Mouse (Mus musculus): Measurements from ENCODE around the gene Sp100.
A peak's percentile ranks its signal among the peaks of the same experiment; 100 is the strongest.

Gene Sp100

DNA sequence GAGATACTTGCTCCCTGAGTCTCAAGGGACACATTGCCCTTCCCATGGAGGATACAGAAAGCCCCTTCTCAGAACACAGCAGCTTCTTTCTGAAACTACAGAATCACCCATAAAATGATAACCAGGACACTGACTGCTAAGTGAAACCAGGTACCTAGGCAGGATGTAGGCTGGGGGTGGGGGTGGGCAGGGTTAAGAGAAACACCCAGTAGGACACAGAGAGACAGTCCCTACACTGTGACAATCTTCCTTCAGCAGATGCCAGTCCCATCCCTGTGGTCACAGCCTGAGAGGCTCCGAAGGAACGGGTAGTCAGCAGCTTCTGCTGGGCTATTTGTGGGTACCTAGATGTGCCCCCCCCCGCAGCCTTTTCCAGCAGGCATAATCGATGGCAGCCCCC, 100.9 kb downstream of the Sp100 start:
- DNase-seq (ENCODE audit: low spot score) = no peak

DNA sequence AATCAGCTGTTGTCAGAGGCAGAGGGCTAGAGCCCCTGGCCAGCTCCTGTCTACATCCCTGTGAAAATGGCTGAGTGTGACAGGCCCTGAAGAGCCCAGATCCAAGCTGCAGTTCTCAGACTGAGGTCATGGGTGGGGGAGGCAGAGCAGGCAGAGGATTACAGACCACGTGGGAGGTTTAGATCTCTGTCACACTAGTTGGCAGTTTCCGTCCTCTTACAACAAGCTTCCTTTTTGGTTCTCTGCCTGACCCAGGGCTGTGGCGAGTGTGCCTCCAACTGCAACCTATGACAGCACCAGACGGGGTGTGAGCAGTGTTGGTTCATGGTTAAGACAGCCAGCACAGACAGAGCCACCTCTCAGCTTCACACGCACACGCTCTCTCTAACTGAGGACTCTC, 101.7 kb downstream of the Sp100 start:
- peak; percentile 59 for DNase-seq (ENCODE audit: low spot score)

DNA sequence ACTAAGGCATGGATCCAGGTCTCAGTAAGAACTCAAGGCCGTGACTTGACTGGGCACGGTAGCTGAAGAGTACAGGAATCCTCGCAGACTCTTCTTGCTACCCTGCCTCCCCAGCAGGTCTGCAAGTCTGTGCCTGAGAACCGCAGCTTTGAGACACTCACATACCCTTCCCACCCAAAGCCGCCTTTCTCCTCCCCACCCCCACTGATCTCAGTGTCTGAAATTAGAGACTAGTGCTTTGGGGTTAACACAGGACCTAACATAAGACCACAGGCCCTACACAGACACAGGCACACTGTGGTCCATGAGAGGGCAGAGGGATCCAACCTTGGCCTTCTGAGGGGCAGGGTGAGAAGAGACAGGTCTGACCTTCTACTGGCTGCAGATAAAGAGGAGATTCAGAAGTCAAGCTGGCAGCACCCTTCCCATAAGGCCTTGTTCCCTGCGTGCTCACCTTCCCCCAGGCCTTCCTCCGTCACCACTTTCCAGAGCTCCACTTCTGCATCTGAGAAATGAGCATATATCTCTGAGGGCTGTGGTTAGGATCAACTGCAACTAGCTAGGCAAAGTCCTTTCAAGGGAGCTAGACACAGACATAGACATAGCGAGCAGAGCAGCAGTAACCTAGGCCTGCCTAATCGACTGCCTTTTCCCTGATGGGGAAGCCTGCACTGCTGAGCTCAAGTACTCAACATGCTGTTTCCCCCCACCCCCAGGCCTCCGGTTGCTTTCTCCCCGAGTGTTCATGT, 102.3 kb downstream of the Sp100 start:
- DNase-seq (ENCODE audit: low spot score) = no peak

DNA sequence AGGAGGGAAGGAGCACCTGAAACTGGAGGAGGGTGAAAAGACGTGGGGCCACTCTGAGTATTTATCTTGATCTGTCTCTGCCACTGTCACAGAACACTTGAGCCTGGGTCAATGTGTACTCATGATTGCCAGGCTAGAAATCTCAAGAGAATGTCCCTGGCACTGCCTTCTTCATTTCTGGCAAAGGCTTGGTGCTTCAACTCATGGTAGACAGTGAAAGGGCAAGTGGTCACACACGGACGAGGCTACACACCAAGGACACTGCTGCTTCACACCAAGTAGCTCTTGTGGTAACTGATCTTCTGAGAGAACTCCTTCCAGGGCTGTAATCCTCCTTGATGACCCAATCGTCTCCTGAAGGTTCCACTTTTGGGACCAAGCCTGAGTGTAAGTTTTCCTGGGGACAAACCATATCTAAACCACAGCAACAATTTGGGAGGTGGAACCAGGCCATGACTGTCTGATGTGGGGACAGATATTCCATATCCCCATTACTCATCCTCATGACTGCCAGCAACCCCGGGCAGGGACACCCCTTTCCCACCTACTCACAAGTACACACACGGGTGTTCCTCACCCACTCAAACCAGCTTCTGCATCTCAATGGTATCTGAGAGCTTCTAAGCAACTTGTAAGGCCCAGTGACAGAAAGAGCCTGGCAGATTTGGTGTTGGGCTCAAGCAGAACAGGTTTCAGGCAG, 107.9 kb downstream of the Sp100 start:
- DNase-seq (ENCODE audit: low spot score) = no peak

DNA sequence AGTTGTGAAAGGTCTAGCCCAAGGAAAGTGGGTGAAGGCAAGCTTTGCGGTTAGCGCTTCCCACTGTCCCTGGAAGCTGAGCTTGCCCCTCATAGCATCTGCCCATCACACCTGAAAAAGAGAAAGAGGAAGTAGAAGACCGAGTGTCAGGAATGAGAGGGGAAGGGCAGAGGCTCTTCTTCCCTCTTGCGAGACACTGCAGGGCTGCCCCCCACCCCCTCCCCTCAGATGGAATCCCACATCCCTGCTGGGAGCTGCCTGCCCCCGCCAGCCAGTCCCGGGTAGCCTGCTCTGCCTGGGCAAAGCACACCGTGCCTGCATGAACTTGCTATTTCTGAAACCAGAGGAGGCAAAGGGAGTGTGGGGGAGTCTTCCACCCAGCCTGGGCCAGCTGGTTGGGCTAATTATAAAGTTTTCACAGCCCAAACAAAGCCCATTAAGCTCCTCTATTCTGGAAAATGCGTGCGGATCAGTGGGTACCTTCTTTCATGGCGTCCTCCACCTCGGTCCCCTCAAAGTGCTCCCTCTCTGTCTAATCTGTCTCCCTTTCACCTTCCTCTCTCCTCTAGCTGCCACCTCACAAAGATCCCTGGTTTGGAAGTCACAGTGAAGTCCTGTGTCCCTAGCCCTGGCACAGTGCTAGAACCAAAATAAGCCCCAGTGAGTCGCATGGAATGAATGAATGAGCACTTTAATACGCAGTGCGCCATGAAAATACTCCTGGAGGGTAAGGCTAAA, 108.6 kb downstream of the Sp100 start:
- no peak for DNase-seq (ENCODE audit: low spot score)

DNA sequence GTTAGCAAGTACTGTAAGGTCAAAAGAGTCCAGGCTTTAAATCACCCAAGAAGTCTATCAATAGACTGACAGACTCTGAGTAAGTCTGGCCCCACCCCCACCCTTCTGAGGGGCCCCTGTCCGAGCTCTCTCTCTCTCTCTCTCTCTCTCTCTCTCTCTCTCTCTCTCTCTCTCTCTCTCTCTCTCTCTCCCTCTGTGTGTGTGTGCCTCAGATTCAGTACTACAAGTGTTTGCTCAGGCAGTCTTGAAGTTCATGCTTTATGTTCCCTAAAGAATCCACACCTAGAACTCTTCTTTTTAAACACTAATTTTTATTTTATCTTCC, 109.1 kb downstream of the Sp100 start:
- no peak for DNase-seq (ENCODE audit: low spot score)

Measured in lung, postnatal 25 days (tissue).